Mouse (Mus musculus) gastrocnemius, adult 8-10 months (tissue): Measurements from ENCODE around the gene Lctl. TPM values are rescaled to one million over a fixed set of nuclear protein-coding genes. Genes with fewer than 3 reads are reported as not detected.

Experiments
- DNase-seq, 2 experiments: peaks; one replicate each; pipeline ENCODE4 v3.0.0; 2022; ENCODE audit warnings: low spot score in 2 of 2
- total RNA-seq, 4 experiments: library from RNA; stranded (reverse); gene quantifications; 2 replicates each; pipeline ENCODE4 v1.2.4; 2022

Gene Lctl
- total RNA-seq, 4 experiments from 2014 or later, result 0.40 to 0.68 TPM; not detected in 2

DNA sequence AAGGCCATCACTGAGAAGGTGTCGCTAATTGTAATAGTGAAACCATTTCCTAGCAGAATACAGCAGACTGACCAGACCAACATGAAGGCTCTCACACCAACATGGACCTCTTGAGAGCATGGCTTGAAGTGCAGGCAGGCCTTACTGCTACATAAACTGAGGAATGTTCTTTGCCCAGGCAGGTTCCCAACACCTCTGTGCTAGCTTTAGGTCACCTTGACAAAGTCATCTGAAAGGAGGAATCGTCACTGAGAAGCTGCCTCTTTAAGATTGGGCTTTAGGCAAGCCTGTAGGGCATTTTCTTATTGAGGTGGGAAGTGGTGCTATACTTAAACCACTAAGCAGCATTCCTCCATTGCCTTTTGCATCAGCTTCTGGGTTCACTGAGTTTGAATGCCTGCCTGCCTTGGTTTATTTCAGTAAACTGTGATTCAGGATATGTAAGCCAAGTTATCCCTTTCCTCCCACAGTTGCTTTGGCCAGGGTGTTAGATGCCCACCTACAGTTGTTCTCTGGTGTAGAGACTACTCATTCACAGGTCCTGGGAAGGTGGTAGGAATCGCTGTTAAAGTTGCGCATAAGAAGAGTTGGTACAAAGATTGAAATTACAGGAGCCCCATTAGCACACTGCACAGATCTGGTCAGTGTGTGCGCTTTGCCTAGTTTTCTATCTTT, 67.4 kb downstream of the Lctl start:
- no peak for DNase-seq

Other genes with a start within 250 kb of the Lctl start
- gene Smad6, start 95.1 kb upstream of the Lctl start, total RNA-seq, result 1 to 10 TPM; 3.2 to 5.1 (median 3.6) TPM
- under 1 TPM; 0.13 to 0.44 (median 0.37) TPM for gene Zwilch, start 56.0 kb downstream of the Lctl start, total RNA-seq
- 100 to 1,000 TPM; 608 to 758 (median 650) TPM for gene Rpl4, start 56.2 kb downstream of the Lctl start, total RNA-seq
- 10 to 100 TPM; 18.2 to 20.0 (median 18.5) TPM for gene Snapc5, start 62.1 kb downstream of the Lctl start, total RNA-seq
- gene Uchl4, start 118.1 kb downstream of the Lctl start, total RNA-seq, result 1 to 10 TPM; 1.5 to 3.6 (median 2.6) TPM
- gene Map2k1, start 136.5 kb downstream of the Lctl start, total RNA-seq, result 10 to 100 TPM; 59.2 to 62.4 (median 60.6) TPM
- gene Tipin, start 164.4 kb downstream of the Lctl start, total RNA-seq, result 10 to 100 TPM; 10.8 to 14.9 (median 11.9) TPM
- gene Dis3l, start 224.1 kb downstream of the Lctl start, total RNA-seq, result 10 to 100 TPM; 22.4 to 29.0 (median 24.4) TPM